Mouse (Mus musculus): ENCODE measurements around the gene Olfr726.

The Olfr726 gene

GRCm38 (mm10) chr14:50090853-50091252 is at the start of gene Olfr726:
Gene Olfr726, minus strand, starts transcription at chr14:50090953.
- DNase-seq (ENCODE audit: low read depth, low spot score), result no peak

- DNase-seq (ENCODE audit: low read depth, low spot score), result no peak
Observed at GRCm38 (mm10) chr14:50122886-50123285, 32.1 kb upstream of the Olfr726 start, which contains the start of gene Olfr727. Gene Olfr727, plus strand, starts transcription at chr14:50123186.

- no peak for DNase-seq (ENCODE audit: low read depth, low spot score)
Observed at GRCm38 (mm10) chr14:50062733-50063104, 28.0 kb downstream of the Olfr726 start.

- no peak for DNase-seq (ENCODE audit: low read depth, low spot score)
Observed at GRCm38 (mm10) chr14:50061955-50062732, 28.6 kb downstream of the Olfr726 start.

- no peak for DNase-seq (ENCODE audit: low read depth, low spot score)
Observed at GRCm38 (mm10) chr14:50061590-50061954, 29.2 kb downstream of the Olfr726 start.

- no peak for DNase-seq (ENCODE audit: low read depth, low spot score)
Observed at GRCm38 (mm10) chr14:50061179-50061578, 29.6 kb downstream of the Olfr726 start.

- DNase-seq (ENCODE audit: low read depth, low spot score), result no peak
Observed at GRCm38 (mm10) chr14:50040275-50040674, 50.5 kb downstream of the Olfr726 start, which contains the start of gene Olfr725. Gene Olfr725, minus strand, starts transcription at chr14:50040375.

Data from A20 (cell line).